Mouse (Mus musculus) ES-E14 (cell line): ENCODE results near the gene B230104I21Rik.

ENCODE experiments used
- MAFK ChIP-seq: IDR thresholded peaks from 2 replicates; pipeline ENCODE4 v1.6.1; 2014; ENCODE audit warnings: mild to moderate bottlenecking, low read depth, low read length, inconsistent platforms; ENCODE audit not compliant: insufficient read depth
- ZC3H11A ChIP-seq: IDR thresholded peaks from 2 replicates; pipeline ENCODE4 v1.6.1; 2012; ENCODE audit warnings: low read depth, mild to moderate bottlenecking, inconsistent platforms, low read length, borderline replicate concordance

DNA sequence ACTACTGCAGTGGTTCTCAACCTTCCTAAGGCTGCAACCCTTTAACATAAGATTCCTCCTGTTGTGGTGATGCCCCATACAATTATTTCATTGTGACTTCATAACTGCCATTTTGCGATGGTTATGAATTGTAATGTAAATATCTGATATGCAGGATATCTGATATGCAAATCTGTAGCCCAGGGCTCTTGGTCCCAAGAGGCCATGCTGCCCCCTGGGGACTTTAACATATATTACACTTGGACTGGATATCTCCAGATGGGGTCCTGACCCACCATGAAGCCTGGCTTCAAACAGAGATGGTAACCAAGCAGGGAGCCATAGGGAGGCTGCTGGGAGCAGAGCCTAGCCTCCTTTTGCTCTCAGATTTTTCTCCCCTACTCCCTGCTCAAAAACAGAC, 56.7 kb downstream of the B230104I21Rik start:
- TF ChIP-seq MAFK (no peak), ZC3H11A (no peak)
